Mouse (Mus musculus): ENCODE measurements around the gene Aire. TPM values are rescaled to one million over a fixed set of nuclear protein-coding genes. Genes with fewer than 3 reads are reported as not detected.
A peak's percentile ranks its signal among the peaks of the same experiment; 100 is the strongest.
"Not testable (repeated sequence)": the region's sequence is repeated elsewhere in the genome, so short reads cannot be mapped to it uniquely, and the experiment has no call there.

The Aire gene
- total RNA-seq, 2 experiments from 2014 or later = not detected

GRCm38 (mm10) chr10:78011116-78011515 lies 32.3 kb downstream of the Aire start:
- intact Hi-C loops (cut with DNase I); DNase-seq: not testable (repeated sequence)

DNA sequence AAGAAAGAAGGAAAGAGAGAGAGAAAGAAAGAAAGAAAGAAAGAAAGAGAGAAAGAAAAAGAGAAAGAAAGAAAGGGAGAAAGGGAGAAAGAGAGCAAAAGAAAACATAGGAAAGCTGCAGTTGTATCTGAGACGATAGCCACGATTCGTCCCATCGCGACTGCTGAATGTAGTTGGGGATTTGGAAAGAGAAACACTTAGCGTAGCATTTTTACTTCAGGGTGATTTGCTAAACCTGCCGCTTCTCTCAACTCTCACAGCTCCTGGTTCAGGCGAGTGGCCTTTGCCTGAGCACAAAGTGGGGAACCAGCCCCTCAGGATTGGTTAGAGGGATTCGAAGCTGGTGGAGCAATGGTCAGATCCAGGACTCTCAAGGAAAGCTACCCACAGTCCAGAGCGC lies 33.1 kb downstream of the Aire start:
- DNase-seq = no peak
- intact Hi-C loops (cut with DNase I) = no loop called here

DNA sequence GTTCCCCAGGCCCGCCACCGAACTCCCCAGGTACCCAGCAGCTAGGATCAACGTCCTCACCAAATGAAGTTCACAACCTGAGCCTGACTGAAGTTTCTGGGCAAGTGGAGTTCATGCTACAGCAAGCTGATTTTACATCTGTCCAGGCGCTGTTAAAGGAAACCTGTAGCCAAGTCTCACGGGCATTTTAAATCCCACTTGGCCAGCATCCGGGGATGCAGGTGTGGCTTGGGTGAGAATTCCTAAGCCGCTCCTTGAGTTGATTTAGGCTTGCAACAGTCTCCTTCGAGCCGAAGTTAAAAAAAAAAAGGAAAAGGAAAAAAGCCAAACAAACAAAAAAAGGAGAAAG lies 33.5 kb downstream of the Aire start, which contains the start of gene Pfkl:
Gene Pfkl (minus strand): TSS at position 139 of the 349 bp plus-strand sequence.
- no peak for DNase-seq
- intact Hi-C loops (cut with DNase I) = loop anchor here (2.0 kb wide), 1 partner anchor 25 kb away; no protein-coding TSS in a partner anchor

- peak; percentile 93 to 95 for DNase-seq
- intact Hi-C loops (cut with DNase I) = loop anchor here (2.0 kb wide), 1 partner anchor 25 kb away; no protein-coding TSS in a partner anchor
These were observed 34.0 kb downstream of the Aire start for GRCm38 (mm10) chr10:78009184-78009944.

DNA sequence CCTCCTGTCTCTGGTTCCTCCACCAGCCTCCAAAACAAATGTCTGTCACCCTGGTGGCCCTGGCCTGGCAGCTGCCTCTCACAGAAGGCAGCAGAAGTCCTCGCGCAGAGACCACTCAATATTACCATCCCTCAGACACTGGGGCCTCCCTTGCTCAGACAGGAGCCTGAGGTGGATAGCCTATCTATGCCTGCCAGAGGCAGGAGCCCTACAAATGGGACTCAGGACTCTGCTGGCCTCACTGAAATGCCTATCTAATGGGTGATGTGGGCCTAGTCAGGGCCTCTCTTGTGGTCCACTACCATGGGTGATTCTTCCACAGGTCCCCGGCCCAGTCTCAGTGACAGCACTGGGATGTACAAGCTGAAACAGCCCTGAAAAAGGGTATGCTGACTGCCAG lies 35.2 kb downstream of the Aire start:
- DNase-seq = no peak

DNA sequence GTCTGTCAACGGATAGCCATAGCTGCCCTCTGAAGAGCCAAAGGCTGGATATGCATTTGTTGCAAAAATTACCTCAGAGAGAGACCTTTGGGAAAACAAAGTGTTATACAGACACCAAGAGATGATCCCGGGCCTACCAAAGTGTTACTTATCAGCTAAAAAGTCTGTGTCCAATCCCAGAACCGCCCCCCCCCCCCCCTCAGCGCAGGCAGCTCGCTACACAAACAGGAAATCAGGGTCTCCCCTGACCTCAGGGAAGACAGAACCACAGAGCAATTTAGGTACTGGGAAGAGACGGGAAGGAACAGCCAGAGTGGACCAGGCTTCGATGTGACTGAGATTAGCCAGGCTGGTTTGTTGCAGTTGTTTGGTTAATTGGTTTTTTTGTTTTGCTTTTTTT lies 36.2 kb downstream of the Aire start:
- DNase-seq = no peak
- intact Hi-C loops (cut with DNase I) = no loop called here

More for the DNA sequence above, 35.2 kb downstream of the Aire start:
- intact Hi-C loops (cut with DNase I) = loop anchor here (2.0 kb wide), 1 partner anchor 23 kb away; no protein-coding TSS in a partner anchor

GRCm38 (mm10) chr10:78005791-78006438 lies 37.5 kb downstream of the Aire start:
- intact Hi-C loops (cut with DNase I) = no loop called here
- no peak for DNase-seq

- intact Hi-C loops (cut with DNase I) = no loop called here
- no peak for DNase-seq
These were observed 38.8 kb downstream of the Aire start for GRCm38 (mm10) chr10:78004479-78005100.

DNA sequence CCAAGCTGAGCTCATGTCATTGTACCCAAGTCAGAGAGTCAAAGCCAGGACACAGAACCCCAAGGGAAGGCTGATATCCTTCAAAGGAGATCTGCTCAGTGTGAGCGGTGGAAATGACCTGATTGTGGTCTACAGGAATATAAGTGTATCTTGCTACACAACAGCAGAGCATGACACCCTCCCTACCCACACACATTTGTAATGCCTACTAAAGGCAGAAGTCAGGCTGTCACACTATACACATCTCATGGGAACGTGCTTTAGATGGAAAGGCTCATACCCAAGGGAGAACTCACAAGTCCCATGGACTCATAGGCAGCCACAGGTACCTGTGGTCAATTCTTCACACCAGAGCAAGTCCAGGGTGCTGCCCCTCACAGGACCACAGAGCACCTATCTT lies 41.1 kb downstream of the Aire start:
- DNase-seq = no peak
- intact Hi-C loops (cut with DNase I) = no loop called here

- peak in 1 of 2 experiments; percentile 43 for DNase-seq
- intact Hi-C loops (cut with DNase I) = no loop called here
These were observed 41.6 kb downstream of the Aire start for GRCm38 (mm10) chr10:78001796-78002195.

GRCm38 (mm10) chr10:78000200-78000599 lies 43.2 kb downstream of the Aire start:
- DNase-seq = no peak
- intact Hi-C loops (cut with DNase I) = no loop called here

DNA sequence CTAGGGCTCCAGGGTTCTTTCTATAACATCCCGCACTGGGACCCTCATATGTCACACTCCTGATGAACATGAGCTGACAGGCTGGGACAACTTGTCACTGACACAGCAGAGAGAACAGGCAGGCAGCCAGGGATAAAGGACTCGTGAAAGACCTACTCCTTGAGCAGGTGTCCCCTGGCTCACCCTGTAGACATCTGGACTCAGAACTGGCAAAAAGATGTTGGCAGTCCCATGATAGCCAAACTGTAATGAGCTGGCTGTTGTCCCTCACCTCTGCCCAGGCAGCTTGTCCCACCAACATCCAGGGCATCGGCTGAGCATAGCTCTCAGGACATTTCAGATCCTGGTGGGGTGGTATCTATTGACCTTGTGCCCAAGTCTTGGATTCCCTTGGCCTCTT lies 47.8 kb downstream of the Aire start:
- intact Hi-C loops (cut with DNase I) = no loop called here
- no peak for DNase-seq

GRCm38 (mm10) chr10:77985775-77986174 lies 57.6 kb downstream of the Aire start:
- DNase-seq = no peak
- intact Hi-C loops (cut with DNase I) = loop anchor here (2.0 kb wide), 1 partner anchor 23 kb away; no protein-coding TSS in a partner anchor

DNA sequence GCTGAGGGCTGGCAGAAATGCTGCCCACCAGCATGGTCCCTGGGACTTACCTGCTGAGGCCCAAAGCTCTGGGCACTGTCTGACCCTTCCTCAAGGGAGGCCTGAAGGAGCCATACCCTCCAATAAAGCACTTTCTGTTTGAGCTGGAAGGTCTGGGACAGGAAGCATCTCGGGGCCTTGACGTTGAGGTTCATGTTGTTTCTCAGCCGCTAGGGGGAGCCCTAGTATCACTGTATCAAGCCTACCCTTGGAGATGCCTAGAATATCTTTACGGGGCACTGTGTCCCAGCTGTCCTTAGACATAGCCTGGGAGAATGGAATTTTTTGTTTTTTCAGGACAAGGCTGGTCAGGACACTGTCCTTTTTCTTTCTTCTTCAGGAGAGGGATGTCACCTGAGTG lies 58.8 kb downstream of the Aire start:
- DNase-seq = peak; percentile 76 to 79
- intact Hi-C loops (cut with DNase I) = loop anchor here (2.0 kb wide), 1 partner anchor 24 kb away; no protein-coding TSS in a partner anchor

Other genes with a start within 250 kb of the Aire start
- gene Gm9639, start 248.5 kb downstream of the Aire start, total RNA-seq (2021) = not detected
- not detected for gene Gm19668, start 244.5 kb downstream of the Aire start, total RNA-seq (2021)
- gene Gm9507, start 231.8 kb downstream of the Aire start, total RNA-seq (2021) = not detected
- not detected for gene Gm2696, start 228.9 kb downstream of the Aire start, total RNA-seq (2021)
- not detected for gene Krtap10-4, start 216.5 kb downstream of the Aire start, total RNA-seq (2021)
- gene Krtap10-10, start 207.7 kb downstream of the Aire start, total RNA-seq (2021) = not detected
- not detected for gene Gm36176, start 196.8 kb downstream of the Aire start, total RNA-seq (2021)
- gene Gm10318, start 190.8 kb downstream of the Aire start, total RNA-seq (2021) = not detected
- not detected for gene Gm3285, start 181.6 kb downstream of the Aire start, total RNA-seq (2021)
- under 1 TPM; 0.54 to 0.94 TPM for gene Lrrc3, start 141.1 kb downstream of the Aire start, total RNA-seq (2021)
- 1 to 10 TPM in 1 of 2 experiments, under 1 TPM in 1; 0.31 to 1.5 TPM for gene Trpm2, start 73.0 kb downstream of the Aire start, total RNA-seq (2021)
- 10 to 100 TPM in 1 of 2 experiments, 1 to 10 TPM in 1; 9.3 to 10.3 TPM for gene 1810043G02Rik, start 65.1 kb downstream of the Aire start, total RNA-seq (2021)
- 100 to 1,000 TPM in 1 of 2 experiments, 10 to 100 TPM in 1; 97.8 to 116 TPM for gene Pfkl, start 33.5 kb downstream of the Aire start, total RNA-seq (2021)
- gene Dnmt3l, start 1.7 kb downstream of the Aire start, total RNA-seq (2021) = not detected
- gene Icosl, start 25.7 kb upstream of the Aire start, total RNA-seq (2021) = 1 to 10 TPM; 7.6 to 7.7 TPM
- gene D10Jhu81e, start 126.2 kb upstream of the Aire start, total RNA-seq (2021) = 100 to 1,000 TPM; 528 to 541 TPM
- 10 to 100 TPM in 1 of 2 experiments, 1 to 10 TPM in 1; 9.9 to 10.7 TPM for gene Pwp2, start 141.5 kb upstream of the Aire start, total RNA-seq (2021)
- gene Trappc10, start 201.0 kb upstream of the Aire start, total RNA-seq (2021) = 10 to 100 TPM; 46.6 to 48.2 TPM

All from heart, postnatal 36 days (tissue).